Mouse (Mus musculus): ENCODE measurements at regions not wholly inside any gene's neighbourhood (a gene's known extent, or its start where the extent isn't known, plus 50 kb on each side); places are given as distances from the start of the nearest gene placed in this dataset.
A peak's percentile ranks its signal among the peaks of the same experiment; 100 is the strongest.

DNA sequence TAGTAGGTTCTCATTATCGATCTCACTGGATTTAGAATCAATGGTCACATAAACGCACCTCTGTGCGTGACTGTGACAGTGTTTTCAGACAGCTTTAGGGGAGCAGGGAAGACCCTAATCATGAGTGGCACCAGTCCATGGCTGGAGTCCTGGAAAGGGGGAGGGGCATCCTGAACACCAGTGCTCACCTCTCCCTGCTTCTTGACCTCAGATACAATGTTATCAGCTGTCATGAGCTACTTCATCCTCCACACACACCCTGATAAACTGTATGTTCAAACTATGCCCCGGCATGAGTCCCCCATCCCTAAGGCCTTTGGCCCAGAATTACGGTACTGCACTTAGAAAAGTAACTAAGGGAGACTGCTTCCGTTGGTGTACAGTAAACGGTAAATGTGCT is 272.2 kb upstream of the Spred2 start:
- DNase-seq (ENCODE audit: low read depth, low spot score), result no peak

DNA sequence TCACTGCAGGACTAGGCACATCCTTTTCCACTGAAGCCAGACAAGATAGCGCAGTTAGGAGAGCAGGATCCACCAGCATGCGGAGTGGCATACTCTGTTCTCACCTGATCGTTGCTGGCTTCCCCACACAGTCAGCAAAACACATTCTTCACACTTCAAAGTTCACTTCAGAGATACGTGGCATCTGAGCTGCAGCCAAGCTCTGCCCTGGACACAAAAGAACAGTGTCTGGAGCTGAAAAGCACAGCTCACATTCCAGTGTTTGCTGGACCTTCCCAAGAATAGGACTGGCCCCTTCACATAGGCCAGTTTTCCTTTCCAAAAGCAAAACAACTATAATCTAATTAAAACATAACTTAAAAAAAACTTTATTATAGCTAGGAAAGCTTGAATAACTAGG is 264.7 kb upstream of the Spred2 start:
- no peak for DNase-seq (ENCODE audit: low read depth, low spot score)

DNA sequence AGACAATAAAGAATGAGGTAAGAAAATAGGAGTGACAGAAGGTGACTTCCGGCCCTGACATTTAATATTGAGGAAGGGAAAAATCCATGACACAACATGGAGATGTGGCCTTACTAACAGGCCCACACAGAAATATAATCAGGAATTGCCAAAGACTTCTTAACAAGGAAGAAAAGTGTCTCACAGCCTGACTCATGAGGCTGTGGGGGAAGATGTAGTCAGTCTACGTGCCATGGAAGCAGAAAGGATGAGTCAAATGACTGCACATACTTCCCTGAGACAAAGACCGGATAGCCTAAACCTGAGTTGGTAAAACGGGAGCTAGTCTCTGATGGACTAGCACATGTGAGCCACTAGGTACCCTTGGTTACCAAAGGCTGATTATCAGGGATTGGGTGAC is 257.4 kb upstream of the Spred2 start:
- DNase-seq (ENCODE audit: low read depth, low spot score), result no peak

DNA sequence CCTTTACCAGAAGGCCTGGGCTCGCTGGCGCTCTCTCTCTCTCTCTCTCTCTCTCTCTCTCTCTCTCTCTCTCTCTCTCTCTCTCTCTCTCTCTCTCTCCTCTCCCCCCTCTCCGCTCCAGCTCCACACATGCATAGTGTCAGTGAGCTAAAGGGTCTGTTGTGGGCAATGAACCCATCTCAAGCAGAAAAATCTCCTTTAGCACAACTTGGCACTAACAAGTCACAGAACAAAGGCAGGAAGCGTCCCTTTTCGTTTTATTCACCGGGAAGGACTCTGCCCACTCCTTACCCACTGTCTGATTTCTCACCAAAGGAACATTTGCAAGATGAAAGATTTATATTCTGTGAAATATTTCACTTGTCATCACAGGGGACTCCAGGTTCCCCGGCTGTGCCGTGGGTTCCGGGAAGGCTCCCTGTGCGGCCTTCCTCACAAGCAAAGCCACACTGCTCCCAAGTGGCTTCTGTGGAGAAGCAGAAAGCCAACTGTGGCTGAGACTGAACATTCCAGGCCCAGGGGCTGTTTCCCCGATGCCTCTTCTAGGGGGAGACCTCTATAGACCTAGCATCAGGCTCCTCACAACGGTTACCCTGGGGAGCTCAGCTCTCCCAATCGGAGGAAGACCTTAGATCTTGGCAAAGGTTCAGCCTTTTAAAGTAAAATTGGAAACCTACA is 253.2 kb upstream of the Spred2 start:
- peak; percentile 33 for DNase-seq (ENCODE audit: low read depth, low spot score)

DNA sequence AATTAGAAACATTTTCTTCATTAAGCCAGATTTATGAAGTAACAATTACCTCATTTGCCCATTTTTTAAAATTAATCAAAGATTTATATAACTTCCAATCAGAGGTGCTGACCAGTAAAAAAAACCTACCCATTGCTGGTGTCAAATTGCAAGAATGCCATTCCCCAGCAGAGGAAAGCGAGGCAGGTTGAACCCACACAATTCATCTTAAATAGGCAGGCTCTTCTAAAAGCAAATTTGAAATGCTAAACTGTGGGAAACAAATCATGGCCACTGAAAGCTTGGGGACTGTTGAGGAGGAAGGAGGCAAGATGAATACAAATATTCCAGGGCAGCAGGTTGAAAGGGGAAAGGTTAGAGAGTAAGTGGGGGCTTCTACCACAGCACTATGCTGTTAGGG is 251.2 kb upstream of the Spred2 start:
- no peak for DNase-seq (ENCODE audit: low read depth, low spot score)

DNA sequence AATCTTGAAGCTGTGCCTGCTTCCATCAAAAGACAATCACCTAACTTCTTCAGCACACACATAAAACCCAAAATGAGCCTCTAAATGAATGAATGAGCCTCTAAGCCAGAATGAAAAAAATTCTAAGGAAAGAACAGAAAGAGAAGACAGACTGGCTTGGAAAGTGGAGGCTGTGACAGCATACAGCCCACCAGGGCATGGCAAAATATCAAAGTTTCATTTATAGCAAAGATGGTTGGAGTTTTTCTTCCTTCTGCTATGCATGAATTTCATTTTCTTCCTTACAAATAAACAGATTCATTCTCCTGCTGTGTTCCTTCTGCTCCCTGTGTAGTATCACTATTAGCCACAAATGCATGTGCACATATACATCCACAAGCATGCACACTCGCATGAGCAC is 247.7 kb upstream of the Spred2 start:
- no peak for DNase-seq (ENCODE audit: low read depth, low spot score)

DNA sequence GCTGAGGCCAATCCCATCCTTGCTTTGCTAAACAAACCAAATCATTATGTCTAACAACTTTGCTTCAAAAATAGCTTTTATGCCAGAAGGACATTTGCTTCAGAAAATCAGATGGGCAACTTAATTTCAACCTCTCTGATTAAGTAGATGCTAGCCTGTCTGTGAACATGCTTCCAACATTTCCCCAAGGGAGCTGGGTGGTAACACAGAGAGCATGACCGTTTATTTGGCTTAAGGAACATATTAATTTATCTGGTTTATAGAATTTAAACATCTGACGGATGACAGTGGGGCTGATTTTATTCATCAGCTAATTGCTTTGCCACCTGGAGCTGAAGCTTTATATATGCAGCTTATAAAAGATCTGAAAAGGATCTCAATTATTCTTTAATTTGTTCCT is 245.1 kb upstream of the Spred2 start:
- no peak for DNase-seq (ENCODE audit: low read depth, low spot score)

DNA sequence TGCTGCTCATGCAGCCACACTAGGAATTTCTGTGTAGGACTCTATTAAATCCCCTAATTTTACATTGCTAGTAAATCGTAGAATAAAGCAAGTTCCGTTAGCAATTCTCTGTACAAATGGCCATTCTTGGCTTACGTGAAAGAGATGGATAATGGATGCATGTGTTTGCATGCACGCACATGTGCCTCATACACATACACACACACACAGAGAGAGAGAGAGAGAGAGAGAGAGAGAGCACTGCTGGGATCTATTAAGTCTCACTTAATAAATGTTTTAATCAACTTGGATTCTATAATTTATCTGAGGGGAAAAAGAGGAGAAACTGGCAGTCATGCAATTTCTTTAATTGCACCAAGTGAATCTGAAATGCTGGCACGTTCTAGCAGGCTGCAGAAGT is 244.5 kb upstream of the Spred2 start:
- DNase-seq (ENCODE audit: low read depth, low spot score), result no peak

DNA sequence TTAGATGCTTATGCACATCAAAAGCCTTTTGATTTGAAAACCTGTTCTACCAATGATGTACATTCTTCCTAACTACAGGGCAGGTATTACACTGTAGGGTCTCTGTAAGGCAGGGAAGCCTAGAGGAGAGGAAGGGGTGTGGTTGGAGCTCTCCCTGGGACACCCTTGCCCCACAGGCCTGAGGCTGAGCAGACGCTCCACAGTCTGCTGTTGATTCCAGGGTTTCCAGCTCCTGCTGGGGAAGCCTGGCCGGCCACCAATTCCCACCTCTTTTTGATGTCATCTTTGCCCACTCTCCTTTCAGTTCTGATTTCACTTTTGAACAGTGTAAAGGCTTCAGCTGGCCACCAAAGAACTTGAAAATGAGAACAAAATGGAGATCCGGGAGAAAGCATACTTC is 223.0 kb upstream of the Spred2 start:
- no peak for DNase-seq (ENCODE audit: low read depth, low spot score)

DNA sequence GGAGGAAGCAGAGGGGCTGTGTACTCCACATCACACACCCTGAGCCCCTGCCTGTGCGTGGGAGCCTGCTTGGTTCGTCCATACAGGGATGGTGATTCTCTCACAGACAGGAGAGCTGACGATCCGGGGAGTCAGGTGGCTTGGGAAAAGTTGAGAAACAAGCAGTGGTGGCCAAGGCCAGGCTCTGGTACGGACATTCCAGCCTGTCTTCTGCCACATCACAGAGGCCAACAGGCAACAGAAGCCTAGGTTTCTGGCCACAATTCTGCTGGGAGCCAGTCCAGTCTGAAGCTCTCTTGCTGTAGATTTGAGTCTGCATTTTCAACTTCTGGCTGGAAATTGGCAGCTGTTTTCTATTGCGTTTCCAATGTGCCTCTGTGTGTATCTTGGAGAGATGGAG is 215.4 kb upstream of the Spred2 start:
- no peak for DNase-seq (ENCODE audit: low read depth, low spot score)

DNA sequence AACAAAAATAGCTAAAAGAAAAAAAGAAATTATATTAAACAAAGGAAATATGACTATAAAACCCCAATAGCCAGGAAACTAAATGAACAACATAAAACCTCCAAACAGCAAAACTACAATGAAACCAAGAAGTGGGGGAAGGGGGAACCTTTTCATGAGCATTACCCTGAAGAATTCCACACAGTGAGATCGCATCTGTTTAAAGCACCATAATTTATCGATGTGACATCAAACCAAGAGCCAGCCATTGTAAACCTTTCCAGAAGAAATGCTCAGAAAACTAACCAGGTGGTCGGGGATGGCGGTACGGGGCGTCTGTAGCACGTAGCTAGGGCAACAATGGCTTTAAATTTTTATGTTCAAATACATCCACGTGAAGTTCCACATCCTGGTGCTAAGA is 214.8 kb upstream of the Spred2 start:
- peak; percentile 44 for DNase-seq (ENCODE audit: low read depth, low spot score)

DNA sequence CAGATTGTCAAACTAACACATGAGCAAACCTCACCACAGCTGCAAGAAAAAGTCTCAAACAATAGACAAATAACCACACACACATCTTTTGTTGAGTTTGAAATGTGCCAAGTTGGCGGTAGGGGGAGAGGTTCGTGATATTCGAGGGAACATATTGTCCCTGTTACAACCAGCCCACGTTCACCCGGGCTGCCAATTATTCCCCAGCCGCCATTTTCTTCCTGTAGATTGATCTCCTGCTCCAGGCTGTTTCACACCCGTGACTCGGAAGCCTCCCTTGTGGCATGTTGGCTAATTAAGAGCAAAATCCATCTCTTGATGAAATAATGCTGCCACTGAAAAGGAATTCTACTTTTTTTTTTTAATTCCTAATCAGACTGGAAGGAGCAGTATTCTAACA is 211.1 kb upstream of the Spred2 start:
- no peak for DNase-seq (ENCODE audit: low read depth, low spot score)

DNA sequence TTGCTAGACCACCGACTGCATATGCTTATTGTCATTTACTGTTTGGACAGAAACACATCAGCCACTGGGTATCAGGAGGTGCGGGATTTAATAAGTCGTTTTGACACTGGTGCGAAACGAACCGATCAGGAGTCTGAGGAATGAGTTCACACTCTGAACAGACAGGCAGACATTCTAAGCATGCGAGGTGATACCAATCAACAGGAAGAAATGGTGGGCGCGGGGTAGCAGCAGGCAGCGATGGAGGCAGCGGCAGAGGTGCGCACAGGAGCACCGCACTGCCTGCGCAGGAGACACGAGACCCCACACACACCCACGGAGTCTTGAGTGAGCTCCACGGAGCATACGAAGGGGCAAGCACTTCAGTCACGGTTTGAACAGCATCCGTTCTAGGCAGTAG is 210.6 kb upstream of the Spred2 start:
- no peak for DNase-seq (ENCODE audit: low read depth, low spot score)

DNA sequence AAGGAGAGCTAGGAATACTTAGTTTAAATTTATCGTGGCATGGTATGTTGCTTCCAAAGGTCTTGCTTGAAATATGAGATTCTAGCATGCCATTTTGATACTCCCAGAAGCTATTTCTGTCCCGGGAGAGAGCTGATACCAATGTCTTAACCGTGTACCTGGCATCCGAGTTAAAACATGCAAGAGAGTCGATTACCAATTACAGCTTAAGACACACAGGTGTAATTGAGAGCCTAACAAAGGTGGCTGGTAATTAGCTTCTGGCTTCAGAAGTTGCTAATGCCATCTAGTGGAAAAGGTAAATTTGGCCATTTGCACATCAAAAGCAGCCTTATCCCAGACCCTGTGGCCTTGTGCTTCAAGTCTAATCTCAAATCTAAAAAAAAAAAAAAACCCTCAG is 210.0 kb upstream of the Spred2 start:
- no peak for DNase-seq (ENCODE audit: low read depth, low spot score)

DNA sequence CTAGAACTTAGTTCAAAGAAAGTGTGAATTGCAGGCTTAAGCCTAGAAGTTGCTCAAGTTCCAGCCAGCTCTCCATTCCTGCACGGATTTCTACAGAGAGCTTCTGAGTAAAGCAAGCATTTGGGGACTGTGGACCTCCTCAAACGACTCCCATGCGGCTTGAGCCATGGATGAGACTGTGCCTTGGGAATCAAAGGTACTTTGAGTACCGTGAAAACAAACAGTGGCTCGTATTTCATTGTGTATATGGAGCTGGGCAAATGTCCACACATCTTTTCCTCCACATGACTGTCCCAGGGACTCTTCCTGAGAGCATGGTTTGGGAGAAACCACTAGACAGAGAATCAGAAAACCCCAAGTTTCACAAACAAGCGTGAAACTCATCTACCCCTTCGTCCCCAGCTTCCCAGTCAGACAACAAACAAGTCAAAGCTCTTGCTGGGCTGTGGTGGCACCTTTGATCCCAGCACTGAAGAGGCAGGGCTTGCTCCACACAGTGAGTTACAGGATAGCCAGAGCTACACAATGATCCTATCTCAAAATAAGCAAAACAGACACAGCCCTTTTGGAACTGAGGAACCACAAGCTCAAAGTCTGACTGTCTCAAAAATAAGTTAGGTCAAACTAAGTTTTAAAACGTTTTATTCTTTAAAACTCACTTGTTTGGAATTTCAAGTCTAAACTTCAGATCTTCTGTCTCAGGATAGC is 209.1 kb upstream of the Spred2 start:
- DNase-seq (ENCODE audit: low read depth, low spot score), result no peak

DNA sequence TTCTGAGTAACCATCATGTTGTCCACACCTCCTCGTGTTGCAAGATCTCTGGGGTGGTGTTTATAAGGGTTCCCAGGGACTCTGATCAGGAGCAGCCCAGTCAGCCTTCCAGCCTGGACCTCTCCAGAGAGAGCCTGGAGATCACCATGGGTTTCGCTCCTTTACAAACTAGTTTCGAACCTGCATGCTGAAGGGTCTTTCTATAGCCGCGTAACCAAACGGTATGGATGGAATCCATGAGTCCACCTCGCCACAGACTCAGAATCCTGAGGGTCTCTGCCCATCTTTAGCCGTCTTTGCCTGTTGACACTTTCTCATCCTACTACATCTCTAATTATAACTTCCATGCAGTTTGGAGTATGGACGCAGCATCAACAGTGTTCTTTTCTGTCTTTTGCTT is 206.0 kb upstream of the Spred2 start:
- DNase-seq (ENCODE audit: low read depth, low spot score), result no peak

DNA sequence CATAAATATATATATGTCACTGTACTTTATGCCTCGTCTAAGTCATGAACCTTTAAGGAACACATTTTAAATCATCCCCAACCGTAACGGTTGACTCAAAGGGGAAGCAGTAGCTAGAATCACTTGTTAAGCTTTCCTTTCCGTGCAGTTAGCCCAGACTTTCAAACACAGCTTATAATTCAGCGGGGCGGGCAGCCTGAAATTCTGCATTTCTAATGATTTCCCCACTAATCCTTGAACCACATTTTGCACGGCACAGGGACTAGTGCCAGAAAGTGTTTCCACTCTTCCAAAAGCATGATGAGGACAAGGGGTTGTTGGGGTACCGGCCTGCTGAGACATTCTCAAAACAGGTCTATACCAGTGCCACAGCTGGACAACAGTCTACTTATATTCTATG is 195.1 kb upstream of the Spred2 start:
- DNase-seq (ENCODE audit: low read depth, low spot score), result no peak

DNA sequence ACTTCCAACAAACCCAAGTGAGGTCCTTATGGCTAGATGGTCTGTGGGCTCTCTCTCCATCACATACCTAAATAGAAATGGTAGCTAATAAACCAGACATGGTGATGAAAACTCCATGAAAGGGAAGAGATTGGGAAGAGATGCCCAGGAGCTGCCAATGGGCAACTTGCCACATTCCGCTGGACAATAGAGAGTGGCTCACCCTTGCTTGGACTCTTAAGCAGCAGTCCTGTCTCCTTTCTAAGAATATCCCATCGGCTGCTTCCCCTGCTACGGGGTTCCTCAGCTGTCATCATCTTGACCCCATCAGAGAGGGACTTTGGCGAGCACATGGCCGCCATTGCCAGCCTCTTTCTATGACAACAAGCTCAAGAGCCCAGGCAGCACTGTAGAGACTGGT is 193.4 kb upstream of the Spred2 start:
- no peak for DNase-seq (ENCODE audit: low read depth, low spot score)

DNA sequence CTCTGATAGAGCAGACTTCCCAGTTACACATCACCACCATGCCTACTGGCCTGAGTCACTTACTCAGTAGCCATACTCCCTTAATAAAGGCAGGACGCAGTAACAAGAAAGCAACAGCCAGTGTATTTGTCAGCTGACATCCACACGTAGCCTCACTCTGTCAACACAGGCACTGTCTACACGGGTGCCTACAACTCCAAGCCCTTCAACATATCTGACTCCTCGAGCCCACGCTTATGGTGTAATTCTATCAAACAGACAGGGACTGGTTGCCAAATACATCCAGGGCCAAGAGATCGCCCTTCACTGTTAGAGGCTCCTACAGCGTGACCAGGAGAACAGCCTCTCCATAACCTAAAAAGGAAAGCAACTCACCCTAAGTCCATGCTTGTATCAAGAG is 188.1 kb upstream of the Spred2 start:
- no peak for DNase-seq (ENCODE audit: low read depth, low spot score)

DNA sequence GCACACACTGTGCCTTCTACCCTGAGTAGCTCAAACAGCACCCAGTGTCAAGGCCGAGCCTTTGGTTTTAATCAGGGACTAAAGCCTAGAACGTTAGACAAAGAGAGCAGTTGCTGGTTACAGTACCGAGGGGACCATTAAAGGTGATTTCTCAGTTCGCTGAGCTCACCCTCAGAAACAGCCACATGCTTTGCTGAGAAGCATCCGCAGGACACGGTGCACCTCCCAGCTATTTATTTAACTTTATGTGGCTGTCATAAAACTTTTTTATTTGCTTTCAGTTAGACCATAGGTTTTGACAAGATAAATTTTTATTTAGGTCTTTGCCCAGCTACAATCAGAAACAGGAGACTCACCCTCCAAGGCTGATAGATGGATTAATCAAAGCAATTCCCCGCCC is 187.2 kb upstream of the Spred2 start:
- DNase-seq (ENCODE audit: low read depth, low spot score), result no peak

DNA sequence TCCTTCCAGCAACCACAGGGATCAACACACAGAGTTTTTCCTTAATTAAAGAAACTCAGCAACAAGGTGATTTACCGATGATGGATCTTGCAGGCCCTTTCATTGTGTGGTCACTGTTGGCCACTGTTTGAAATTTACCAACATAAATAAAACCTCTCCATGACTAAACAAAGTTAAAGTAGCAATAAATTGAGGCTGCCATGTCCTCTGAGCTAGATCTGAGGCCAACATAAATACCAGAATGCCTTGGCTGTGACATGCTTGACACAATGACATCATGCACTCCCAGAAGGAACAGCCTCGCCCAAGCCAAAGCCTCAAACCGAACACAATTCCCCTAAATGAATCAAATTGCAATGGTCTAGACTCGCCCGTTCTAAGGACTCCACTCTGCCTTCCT is 186.8 kb upstream of the Spred2 start:
- DNase-seq (ENCODE audit: low read depth, low spot score), result peak; percentile 59

DNA sequence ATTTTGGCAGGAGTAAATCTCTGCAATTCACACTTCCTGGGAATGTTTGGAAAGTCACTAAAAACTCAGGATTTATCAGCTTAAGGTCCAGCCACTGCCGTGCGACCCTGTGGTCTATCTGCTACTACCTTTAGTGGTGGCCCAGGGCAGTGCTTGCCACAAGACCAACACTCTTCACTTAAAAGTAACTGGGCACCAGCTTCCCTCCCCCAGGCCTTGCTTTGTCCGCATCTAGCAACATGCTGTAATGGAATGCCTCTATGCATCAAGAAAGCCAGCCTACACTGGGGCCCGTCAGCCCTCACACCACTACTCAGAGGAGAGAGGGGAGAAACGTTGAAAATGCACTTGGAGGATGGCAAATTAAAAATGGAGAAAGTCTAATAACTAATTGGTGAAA is 186.4 kb upstream of the Spred2 start:
- no peak for DNase-seq (ENCODE audit: low read depth, low spot score)

DNA sequence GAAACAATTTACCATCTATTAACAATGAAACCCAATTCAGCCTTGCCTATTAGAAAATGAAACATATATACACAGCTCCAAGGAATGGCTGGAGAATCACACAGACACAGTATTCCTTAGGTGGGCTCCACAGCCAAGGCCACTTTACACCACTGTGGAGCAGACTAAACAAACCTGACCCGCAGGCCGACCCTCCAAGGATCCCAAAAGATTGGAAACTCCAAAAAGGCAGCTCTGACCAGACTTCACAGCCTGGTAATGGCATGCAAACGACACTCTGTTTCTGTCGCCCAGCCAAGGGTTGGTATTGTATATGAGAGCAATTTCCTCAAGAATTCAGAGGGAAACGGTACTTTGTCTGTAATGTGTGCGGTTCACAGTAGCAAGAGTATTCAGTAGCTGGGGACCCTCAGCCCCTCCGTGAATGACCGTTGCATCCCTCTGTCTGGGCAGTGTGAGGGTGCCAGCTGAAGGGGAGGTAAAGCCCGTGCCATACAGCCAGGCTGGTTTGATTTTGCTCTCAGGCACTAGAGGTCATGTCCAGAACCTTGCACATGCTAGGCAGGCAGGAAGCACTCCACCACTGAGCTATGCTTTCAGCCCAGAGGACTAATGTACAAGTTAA is 184.5 kb upstream of the Spred2 start:
- no peak for DNase-seq (ENCODE audit: low read depth, low spot score)

All from mesoderm, embryonic 11.5 days (tissue).